Mouse (Mus musculus) brain, embryonic 14.5 days (tissue): ENCODE measurements around the gene Hpse2.

Source experiments
- CTCF ChIP-seq: fragments of 200-500 bp; IDR thresholded peaks from 2 replicates; pipeline ENCODE4 v1.5.1; 2012; ENCODE audit warnings: inconsistent platforms, mild to moderate bottlenecking, moderate library complexity, borderline replicate concordance; ENCODE audit not compliant: insufficient read depth, insufficient read length; ENCODE audit errors: extremely low read depth
- POLR2A ChIP-seq: fragments of 200-500 bp; IDR thresholded peaks from 2 replicates; pipeline ENCODE4 v1.6.1; 2012; ENCODE audit warnings: mild to moderate bottlenecking, inconsistent platforms, borderline replicate concordance; ENCODE audit not compliant: poor library complexity, insufficient read depth, insufficient read length, severe bottlenecking; ENCODE audit errors: extremely low read depth

- TF ChIP-seq CTCF = no peak
- TF ChIP-seq POLR2A = no peak
These were observed 450.6 kb downstream of the Hpse2 start for GRCm38 (mm10) chr19:42937544-42937943.
